Mouse (Mus musculus) kidney, postnatal 4 days (tissue): ENCODE results near the gene Pdcd2.
A peak's percentile ranks its signal among the peaks of the same experiment; 100 is the strongest.

Experiments
- DNase-seq, 2 experiments: peaks; one replicate each; pipeline ENCODE4 v3.0.0; 2021; ENCODE audit warnings: mixed read lengths in 2 of 2

The Pdcd2 gene

GRCm38 (mm10) chr17:15497882-15498752, 29.0 kb downstream of the Pdcd2 start:
- DNase-seq = peak; percentile 96 to 98

- DNase-seq = no peak
These were observed 36.6 kb downstream of the Pdcd2 start for GRCm38 (mm10) chr17:15490542-15490941.

DNA sequence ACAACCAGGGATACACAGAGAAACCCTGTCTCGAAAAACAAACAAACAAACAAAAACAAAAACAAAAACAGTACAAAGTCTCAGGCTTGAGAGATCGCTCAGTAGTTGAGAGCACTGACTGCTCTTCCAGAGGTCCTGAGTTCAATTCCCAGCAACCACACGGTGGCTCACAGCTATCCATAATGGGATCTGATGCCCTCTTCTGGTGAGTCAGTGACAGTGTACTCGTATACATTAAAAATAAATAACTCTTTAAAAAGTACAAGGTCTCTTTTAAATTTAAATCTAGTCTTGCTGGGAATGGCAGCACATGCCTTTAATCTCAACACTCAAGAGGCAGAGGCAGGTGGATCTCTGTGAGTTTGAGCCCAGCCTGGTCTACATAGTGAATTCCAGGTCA, 54.4 kb downstream of the Pdcd2 start:
- no peak for DNase-seq
